ENCODE assay signal across 7 mouse cellular contexts in genomic region chr17:35813653-35814052, GRCm38 (mm10). TPM values are rescaled to one million over a fixed set of nuclear protein-coding genes. Genes with fewer than 3 reads are reported as not detected.
DNase-seq lines count a peak whose midpoint lies in the region; ATAC-seq and TF ChIP-seq lines count a peak whose summit lies in the region.

No protein-coding gene starts in this region.

- peaks cover 26% of the 10 kb centered on the region for H3K4me1 ChIP-seq in limb, embryonic 12.5 days (replicated peaks)
- H3K4me1 ChIP-seq in limb, embryonic 10.5 days: peaks cover 16% of the 10 kb centered on the region
- peaks cover 26% of the 10 kb centered on the region for H3K4me1 ChIP-seq in embryonic fibroblast, embryonic 13.5 days (ENCODE audit: control insufficient read depth, insufficient read depth, low read length)

- DNase-seq in limb, embryonic 10.5 days (ENCODE audit: low spot score): no peak
- peak; percentile 43 for DNase-seq in MN1 (ENCODE audit: low spot score)
- DNase-seq in left cerebral cortex, adult 18-20 months (ENCODE audit: low spot score in 2 of 2): no peak
- DNase-seq in cerebellum, adult 11-12 months: no peak

- no peaks in the 10 kb centered on the region for H3K36me3 ChIP-seq in limb, embryonic 12.5 days
- H3K36me3 ChIP-seq in limb, embryonic 10.5 days: no peaks in the 10 kb centered on the region
- no peaks in the 10 kb centered on the region for H3K36me3 ChIP-seq in myocyte (ENCODE audit: control insufficient read depth, insufficient read depth)

- no peaks in the 10 kb centered on the region for H3K79me2 ChIP-seq in myocyte (ENCODE audit: control insufficient read depth, insufficient read depth)

- H3K4me2 ChIP-seq in limb, embryonic 12.5 days: no peak overlapping the region
- peak overlapping the region; percentile 80 for H3K4me2 ChIP-seq in myocyte (ENCODE audit: low read depth)

- no peaks in the 10 kb centered on the region for H3K9me3 ChIP-seq in limb, embryonic 12.5 days
- H3K9me3 ChIP-seq in limb, embryonic 10.5 days (replicated peaks): no peaks in the 10 kb centered on the region

- H3K9ac ChIP-seq in limb, embryonic 12.5 days (replicated peaks): no peak overlapping the region

- 0 out of 2 replicates have a peak overlapping the region, but pooled peaks have one; percentile 41 for H3K27ac ChIP-seq in limb, embryonic 12.5 days
- no peak overlapping the region for H3K27ac ChIP-seq in limb, embryonic 10.5 days
- peak overlapping the region; percentile 99 for H3K27ac ChIP-seq in embryonic fibroblast, embryonic 13.5 days (ENCODE audit: insufficient read depth, low read length)

- H3ac ChIP-seq in myocyte (ENCODE audit: control insufficient read depth, insufficient read length): no peak overlapping the region

- no peak for TF ChIP-seq CTCF in embryonic fibroblast, embryonic 13.5 days (IDR thresholded peaks at IDR 0.05; ENCODE audit: borderline replicate concordance, insufficient read depth, low read length)

- no peaks in the 10 kb centered on the region for H3K27me3 ChIP-seq in limb, embryonic 12.5 days
- 0 out of 2 replicates have a peak, but pooled peaks cover 7% of the 10 kb centered on the region for H3K27me3 ChIP-seq in limb, embryonic 10.5 days (ENCODE audit: low read depth, poor library complexity, severe bottlenecking)
- no peaks in the 10 kb centered on the region for H3K27me3 ChIP-seq in myocyte (ENCODE audit: control insufficient read depth, insufficient read depth, insufficient read length)

- 83% methylated on average over 7 of the region's 7 CpGs for WGBS in limb, embryonic 12.5 days
- 90% methylated on average over 7 of the region's 7 CpGs for WGBS in limb, embryonic 10.5 days

- H3K4me3 ChIP-seq in limb, embryonic 12.5 days (replicated peaks): no peak overlapping the region
- H3K4me3 ChIP-seq in limb, embryonic 10.5 days: no peak overlapping the region
- no peak overlapping the region for H3K4me3 ChIP-seq in embryonic fibroblast, embryonic 13.5 days (ENCODE audit: insufficient read depth, low read length)
- H3K4me3 ChIP-seq in myocyte: peak overlapping the region; percentile 1

- ATAC-seq in limb, embryonic 12.5 days (ENCODE audit: insufficient number of reproducible peaks, insufficient read depth, low FRiP score, low TSS enrichment, low read depth): no peak

- TF ChIP-seq POLR2A in embryonic fibroblast, embryonic 13.5 days (IDR thresholded peaks at IDR 0.05; ENCODE audit: low read depth, low read length): no peak; the same call in 1 of the 2 replicates
- no peak for TF ChIP-seq POLR2A in myocyte (IDR thresholded peaks at IDR 0.05; ENCODE audit: insufficient read length, low read depth)

TF ChIP-seq in myocyte, 11 proteins besides CTCF, POLR2A, EP300 and RAD21:
- TF ChIP-seq POLR2AphosphoS2 (IDR thresholded peaks at IDR 0.05; ENCODE audit: insufficient read length, low read depth): no peak
- TF ChIP-seq MAX (IDR thresholded peaks at IDR 0.05; ENCODE audit: low read depth): no peak
- no peak for TF ChIP-seq CEBPB (IDR thresholded peaks at IDR 0.05; ENCODE audit: insufficient read depth, poor library complexity, severe bottlenecking)
- TF ChIP-seq REST (IDR thresholded peaks at IDR 0.05; ENCODE audit: insufficient read depth, insufficient read length): no peak
- no peak for TF ChIP-seq TCF3 (IDR thresholded peaks at IDR 0.05; ENCODE audit: insufficient read length, low read depth)
- no peak for TF ChIP-seq MYOD1 (IDR thresholded peaks at IDR 0.05; ENCODE audit: control insufficient read depth in 1 of 3, insufficient read length in 2 of 3, low read depth in 2 of 3)
- TF ChIP-seq USF1 (IDR thresholded peaks at IDR 0.05; ENCODE audit: low read depth): no peak
- no peak for TF ChIP-seq SRF (IDR thresholded peaks at IDR 0.05; ENCODE audit: control insufficient read depth, insufficient read length, low read depth)
- TF ChIP-seq E2F4 (IDR thresholded peaks at IDR 0.05; ENCODE audit: insufficient read depth): no peak
- TF ChIP-seq TCF12 (IDR thresholded peaks at IDR 0.05; ENCODE audit: insufficient read depth, poor library complexity, severe bottlenecking): no peak
- TF ChIP-seq MYOG (IDR thresholded peaks at IDR 0.05; ENCODE audit: control insufficient read depth in 1 of 3, insufficient read depth in 1 of 3, insufficient read length in 2 of 3, low read depth in 2 of 3): no peak
TF ChIP-seq in myocyte: peak in this region for 0.

RNA-seq across cellular contexts. Expression of gene Ier3, which starts 7.8 kb away (rescaled TPM):
- polyA plus RNA-seq in limb, embryonic 12.5 days (2016; fragmentation: Nextera tagmentation; extraction: Ambion mirVana): 8.7 and 9.9 TPM in 2 replicates
- 4.5 and 5.5 TPM in 2 replicates for polyA plus RNA-seq in limb, embryonic 10.5 days (2016; fragmentation: Nextera tagmentation; extraction: Ambion mirVana)
- 82.6 and 120 TPM in 2 replicates for polyA plus RNA-seq in embryonic fibroblast, embryonic 13.5 days (2011; ENCODE audit: insufficient read length, low read depth, missing spikeins)
- polyA plus RNA-seq in myocyte (2012; fragmentation: generic; extraction: Trizol): 45.1 TPM
- total RNA-seq in left cerebral cortex, adult 18-20 months (2021): 10 to 100 TPM; 16.0 to 21.3 TPM

RNA-seq across cellular contexts. Expression of gene Flot1, which starts 9.4 kb away (rescaled TPM):
- 45.8 and 45.9 TPM in 2 replicates for polyA plus RNA-seq in limb, embryonic 12.5 days (2016; fragmentation: Nextera tagmentation; extraction: Ambion mirVana)
- 43.0 and 49.7 TPM in 2 replicates for polyA plus RNA-seq in limb, embryonic 10.5 days (2016; fragmentation: Nextera tagmentation; extraction: Ambion mirVana)
- polyA plus RNA-seq in embryonic fibroblast, embryonic 13.5 days (2011; ENCODE audit: insufficient read length, low read depth, missing spikeins): 66.3 and 78.7 TPM in 2 replicates
- 107 TPM for polyA plus RNA-seq in myocyte (2012; fragmentation: generic; extraction: Trizol)
- total RNA-seq in left cerebral cortex, adult 18-20 months (2021): 100 to 1,000 TPM; 127 to 158 TPM

RNA-seq across cellular contexts. Expression of gene Tubb5, which starts 24.5 kb away (rescaled TPM):
- polyA plus RNA-seq in limb, embryonic 12.5 days (2016; fragmentation: Nextera tagmentation; extraction: Ambion mirVana): 1,183 and 1,215 TPM in 2 replicates
- polyA plus RNA-seq in limb, embryonic 10.5 days (2016; fragmentation: Nextera tagmentation; extraction: Ambion mirVana): 1,509 and 1,575 TPM in 2 replicates
- 856 and 947 TPM in 2 replicates for polyA plus RNA-seq in embryonic fibroblast, embryonic 13.5 days (2011; ENCODE audit: insufficient read length, low read depth, missing spikeins)
- polyA plus RNA-seq in myocyte (2012; fragmentation: generic; extraction: Trizol): 692 TPM
- 100 to 1,000 TPM; 442 to 465 TPM for total RNA-seq in left cerebral cortex, adult 18-20 months (2021)

RNA-seq across cellular contexts. Expression of gene Mdc1, which starts 27.7 kb away (rescaled TPM):
- polyA plus RNA-seq in limb, embryonic 12.5 days (2016; fragmentation: Nextera tagmentation; extraction: Ambion mirVana): 16.9 and 19.4 TPM in 2 replicates
- polyA plus RNA-seq in limb, embryonic 10.5 days (2016; fragmentation: Nextera tagmentation; extraction: Ambion mirVana): 23.2 and 27.3 TPM in 2 replicates
- polyA plus RNA-seq in embryonic fibroblast, embryonic 13.5 days (2011; ENCODE audit: insufficient read length, low read depth, missing spikeins): 30.4 and 31.8 TPM in 2 replicates
- 7.0 TPM for polyA plus RNA-seq in myocyte (2012; fragmentation: generic; extraction: Trizol)
- 10 to 100 TPM; 17.6 to 17.7 TPM for total RNA-seq in left cerebral cortex, adult 18-20 months (2021)

RNA-seq across cellular contexts. Expression of gene Nrm, which starts 47.5 kb away (rescaled TPM):
- polyA plus RNA-seq in limb, embryonic 12.5 days (2016; fragmentation: Nextera tagmentation; extraction: Ambion mirVana): 51.3 and 52.5 TPM in 2 replicates
- 61.7 and 67.1 TPM in 2 replicates for polyA plus RNA-seq in limb, embryonic 10.5 days (2016; fragmentation: Nextera tagmentation; extraction: Ambion mirVana)
- polyA plus RNA-seq in embryonic fibroblast, embryonic 13.5 days (2011; ENCODE audit: insufficient read length, low read depth, missing spikeins): 9.8 and 15.5 TPM in 2 replicates
- 18.5 TPM for polyA plus RNA-seq in myocyte (2012; fragmentation: generic; extraction: Trizol)
- total RNA-seq in left cerebral cortex, adult 18-20 months (2021): 1 to 10 TPM; 2.0 to 2.6 TPM
